Mouse (Mus musculus) midbrain, postnatal 0 days (tissue): Measurements from ENCODE around the gene Hsd3b7. TPM values are rescaled to one million over a fixed set of nuclear protein-coding genes. Genes with fewer than 3 reads are reported as not detected.
"Not testable (repeated sequence)": the region's sequence is repeated elsewhere in the genome, so short reads cannot be mapped to it uniquely, and the experiment has no call there.

Experiments
- ATAC-seq: fragments of 200-750 bp; cut with Nextera tagmentation; 2 replicates; pipeline ENCODE4 v1.8.0; 2017; ENCODE audit warnings: moderate number of reproducible peaks, mild to moderate bottlenecking, moderate TSS enrichment, moderate library complexity; ENCODE audit not compliant: low FRiP score
- DNase-seq: peaks from one replicate; pipeline ENCODE4 v3.0.0-alpha.2; 2015; ENCODE audit warnings: low spot score
- H3K27ac ChIP-seq: fragments of 300-500 bp; sonication (generic); 2 replicates; pipeline ENCODE4 v1.5.1; 2014; ENCODE audit warnings: low read depth, mild to moderate bottlenecking, low read length, mixed read lengths
- H3K27me3 ChIP-seq: fragments of 300-500 bp; sonication (generic); 2 replicates; pipeline ENCODE4 v1.6.1; 2014; ENCODE audit warnings: low read length, control low read depth, mixed read lengths; ENCODE audit not compliant: insufficient read depth
- H3K36me3 ChIP-seq: fragments of 300-500 bp; sonication (generic); 2 replicates; pipeline ENCODE4 v1.6.1; 2014; ENCODE audit warnings: low read length, control low read depth, mixed read lengths; ENCODE audit not compliant: insufficient read depth
- H3K4me1 ChIP-seq: fragments of 300-500 bp; sonication (generic); 2 replicates; pipeline ENCODE4 v1.6.1; 2014; ENCODE audit warnings: mild to moderate bottlenecking, control low read depth, antibody characterized with exemption, low read length, mixed read lengths; ENCODE audit not compliant: insufficient read depth
- H3K4me2 ChIP-seq: fragments of 300-500 bp; sonication (generic); 2 replicates; pipeline ENCODE4 v1.6.1; 2014; ENCODE audit warnings: low read depth, mild to moderate bottlenecking, low read length, mixed read lengths; ENCODE audit not compliant: poor library complexity, severe bottlenecking
- H3K4me3 ChIP-seq: fragments of 300-500 bp; sonication (generic); 2 replicates; pipeline ENCODE4 v1.5.1; 2014; ENCODE audit warnings: low read depth, mild to moderate bottlenecking, low read length, moderate library complexity
- H3K9ac ChIP-seq: fragments of 300-500 bp; sonication (generic); replicated peaks from 2 replicates; pipeline ENCODE4 v1.6.1; 2014; ENCODE audit warnings: mild to moderate bottlenecking, low read length, moderate library complexity, mixed read lengths; ENCODE audit not compliant: poor library complexity, severe bottlenecking
- H3K9me3 ChIP-seq: fragments of 300-500 bp; sonication (generic); 2 replicates; pipeline ENCODE4 v1.6.1; 2016; ENCODE audit warnings: low read length, control low read depth
- CTCF ChIP-seq: IDR thresholded peaks from 2 replicates; pipeline ENCODE4 v1.5.1; 2016; ENCODE audit warnings: antibody characterized with exemption, mild to moderate bottlenecking
- WGBS: fragments of 180-500 bp; shearing (Covaris S2); extraction: QIAGEN DNeasy Blood & Tissue Kit; methylation state at CpG from one replicate; pipeline ENCODE4 v1.1.7; 2014; 5-methylcytosine and 5-hydroxymethylcytosine counted together
- polyA plus RNA-seq: library from polyadenylated mRNA; unstranded; fragments of >200 nt; fragmentation: Nextera tagmentation; extraction: Ambion mirVana; gene quantifications from 2 replicates; pipeline ENCODE4 v1.2.1, GENCODE M21; 2015
- total RNA-seq: library from RNA; depleted of rRNA; stranded (reverse); fragments of >200 nt; gene quantifications from 2 replicates; pipeline ENCODE4 v1.2.3, GENCODE M21; 2014

Hsd3b7 gene
- total and polyA plus RNA-seq, 2 experiments from 2014 or later: 8.6 to 12.8 TPM

DNA sequence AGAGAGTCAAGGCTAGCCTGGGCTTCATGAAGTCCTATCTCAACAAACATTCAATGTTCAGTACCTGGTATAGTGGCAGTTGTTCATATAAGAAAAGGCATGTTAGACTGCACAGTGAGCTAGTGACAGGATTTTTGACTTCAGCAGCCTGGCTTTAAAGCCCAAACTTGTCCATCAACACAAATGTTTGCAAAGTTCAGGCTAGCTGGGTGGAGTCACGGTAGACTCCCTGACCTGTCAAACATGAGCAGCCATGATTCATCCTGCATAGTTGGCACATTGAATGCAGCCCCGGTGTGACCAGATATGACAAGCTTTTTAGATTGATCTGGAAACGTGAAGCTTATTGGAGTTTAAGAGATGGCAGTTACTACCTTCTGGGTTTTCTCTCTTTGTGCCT is 28.3 kb upstream of the Hsd3b7 start:
- DNase-seq: no peak

DNA sequence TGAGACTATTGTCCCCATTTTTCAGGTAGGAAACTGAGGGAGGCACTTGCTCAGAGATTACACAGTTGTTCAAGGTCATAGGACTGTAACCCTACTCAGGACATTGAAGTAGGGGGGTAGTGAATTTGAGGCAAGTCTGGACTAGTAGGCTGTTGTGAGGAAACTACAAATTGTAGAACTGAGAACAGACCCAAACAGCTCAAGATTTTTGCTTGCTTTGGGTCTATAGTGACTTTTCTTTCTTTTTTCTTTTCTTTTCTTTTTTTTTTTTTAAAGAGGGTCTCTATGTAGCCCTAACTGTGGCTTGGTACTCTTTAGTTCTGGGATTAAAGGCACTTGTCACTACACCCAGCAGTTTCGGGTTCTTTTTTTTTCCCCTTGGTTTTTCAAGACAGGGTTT is 27.8 kb upstream of the Hsd3b7 start:
- TF ChIP-seq CTCF: no peak
- Histone ChIP-seq H3K4me3 (no peak overlapping the region), H3K9ac (no peak overlapping the region), H3K36me3 (peaks cover 10% of the 10 kb centered on the region), H3K4me1 (no peaks in the 10 kb centered on the region; the same call in 1 of the 2 replicates), H3K9me3 (no peaks in the 10 kb centered on the region), H3K4me2 (no peak overlapping the region), H3K27me3 (no peaks in the 10 kb centered on the region), H3K27ac (no peak overlapping the region)
- ATAC-seq (no peak), DNase-seq (no peak)
- WGBS: 73% methylated on average over 1 of the region's 1 CpGs

More for the DNA sequence above, 28.3 kb upstream of the Hsd3b7 start:
- no peak overlapping the region for H3K4me2 ChIP-seq
- ATAC-seq: no peak
- H3K27me3 ChIP-seq: no peaks in the 10 kb centered on the region
- H3K36me3 ChIP-seq: peaks cover 15% of the 10 kb centered on the region
- H3K9ac ChIP-seq: no peak overlapping the region
- H3K9me3 ChIP-seq: no peaks in the 10 kb centered on the region
- no peak overlapping the region for H3K27ac ChIP-seq
- 86% methylated on average over 3 of the region's 3 CpGs for WGBS
- TF ChIP-seq CTCF: no peak
- no peak overlapping the region for H3K4me3 ChIP-seq
- H3K4me1 ChIP-seq: no peaks in the 10 kb centered on the region; the same call in 1 of the 2 replicates

DNA sequence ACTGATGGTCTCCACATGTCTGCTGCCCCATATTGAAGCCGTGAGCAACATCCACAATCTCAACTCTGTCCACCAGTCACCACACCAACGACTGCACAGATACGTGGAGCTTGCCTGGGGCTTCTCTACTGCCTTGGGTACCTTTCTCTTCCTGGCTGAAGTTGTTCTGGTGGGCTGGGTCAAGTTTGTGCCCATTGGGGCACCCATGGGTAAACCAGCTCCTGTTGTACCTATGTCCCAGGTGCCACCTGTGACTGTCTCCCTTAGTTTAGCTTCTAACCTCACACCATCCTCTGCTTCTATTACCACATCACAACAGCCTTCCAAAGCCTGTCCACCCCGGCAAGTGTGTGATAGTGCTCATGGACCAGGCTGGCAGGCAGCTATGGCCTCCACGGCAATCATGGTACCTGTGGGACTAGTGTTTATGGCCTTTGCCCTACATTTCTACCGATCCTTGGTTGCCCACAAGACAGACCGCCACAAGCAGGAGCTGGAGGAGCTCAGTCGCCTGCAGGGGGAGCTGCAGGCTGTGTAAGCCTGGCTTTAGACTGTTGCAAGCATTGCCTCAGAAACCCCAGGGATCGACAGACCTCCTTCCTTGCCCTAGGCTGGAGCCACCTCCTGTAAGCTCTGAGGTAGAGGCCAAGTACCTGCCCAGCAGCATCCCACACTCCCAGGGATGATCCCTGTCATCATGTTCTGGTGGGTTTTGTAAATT is 26.6 kb upstream of the Hsd3b7 start:
- Histone ChIP-seq H3K4me2 (no peak overlapping the region), H3K9ac (no peak overlapping the region), H3K27me3 (no peaks in the 10 kb centered on the region), H3K27ac (no peak overlapping the region), H3K4me1 (no peaks in the 10 kb centered on the region; the same call in 1 of the 2 replicates), H3K9me3 (no peaks in the 10 kb centered on the region), H3K4me3 (no peak overlapping the region), H3K36me3 (no peaks in the 10 kb centered on the region)
- DNase-seq (peak; percentile 80), ATAC-seq (no peak)
- peak; percentile 73 for TF ChIP-seq CTCF
- WGBS: 43% methylated on average over 9 of the region's 9 CpGs

DNA sequence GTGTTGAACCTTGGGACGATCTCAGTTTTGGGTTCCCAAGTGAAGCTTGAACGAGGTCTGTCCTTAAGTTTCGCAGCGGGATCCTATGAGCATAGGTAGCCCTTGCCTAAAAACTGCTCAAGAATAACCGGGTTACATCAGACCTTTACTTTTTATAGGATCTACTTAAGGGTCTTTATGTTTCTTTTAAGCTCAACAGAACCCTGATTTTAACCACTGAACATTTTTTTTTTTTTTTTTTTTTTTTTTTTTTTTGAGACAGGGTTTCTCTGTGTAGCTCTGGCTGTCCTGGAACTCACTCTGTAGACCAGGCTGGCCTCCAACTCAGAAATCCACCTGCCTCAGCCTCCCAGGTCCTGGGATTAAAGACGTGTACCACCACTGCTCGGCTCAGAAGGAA is 24.6 kb upstream of the Hsd3b7 start:
- WGBS: 73% methylated on average over 7 of the region's 7 CpGs
- Histone ChIP-seq H3K4me2 (peak overlapping the region; percentile 89), H3K27ac (peak overlapping the region; percentile 99), H3K9ac (peak overlapping the region; percentile 90), H3K4me3 (peak overlapping the region; percentile 78), H3K36me3 (peaks cover 11% of the 10 kb centered on the region)
- not testable (repeated sequence) for H3K27me3 ChIP-seq, H3K4me1 ChIP-seq, H3K9me3 ChIP-seq, DNase-seq, ATAC-seq

DNA sequence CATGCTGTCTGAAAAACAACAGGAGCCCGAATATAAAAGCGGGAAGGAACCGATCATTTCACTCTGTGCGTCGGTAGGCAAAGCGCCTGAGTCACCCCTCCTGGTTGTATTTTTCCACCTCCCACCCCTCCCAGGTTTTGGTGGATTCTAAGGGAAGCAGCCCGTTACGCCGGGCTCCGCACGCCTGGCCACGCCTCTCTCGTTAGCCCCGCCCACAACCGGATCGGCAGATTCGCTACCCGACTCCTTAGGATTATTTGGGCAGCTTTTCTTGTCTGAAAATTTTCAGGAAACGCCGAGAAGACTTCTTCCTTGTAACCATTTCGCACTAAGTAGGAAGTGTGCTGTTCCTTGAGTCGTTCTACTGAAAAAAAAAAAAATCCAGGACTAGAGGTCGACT is 24.0 kb upstream of the Hsd3b7 start, which contains the start of gene Setd1a:
Gene Setd1a, plus strand, starts transcription at position 245 of the 400 bp plus-strand sequence.
- peak within 1 kb of the TSS; percentile 99 for H3K27ac ChIP-seq
- H3K4me2 ChIP-seq: peak within 1 kb of the TSS; percentile 89
- no peaks in the 10 kb centered on the region for H3K9me3 ChIP-seq
- ATAC-seq: peak; percentile 76
- WGBS: under 1% methylated on average over 23 of the region's 23 CpGs
- H3K4me1 ChIP-seq: no peaks in the 10 kb centered on the region
- TF ChIP-seq CTCF: no peak
- H3K36me3 ChIP-seq: peaks cover 13% of the 10 kb centered on the region
- no peaks in the 10 kb centered on the region for H3K27me3 ChIP-seq
- H3K4me3 ChIP-seq: peak within 1 kb of the TSS; percentile 78
- peak within 1 kb of the TSS; percentile 90 for H3K9ac ChIP-seq
- peak; percentile 93 for DNase-seq

DNA sequence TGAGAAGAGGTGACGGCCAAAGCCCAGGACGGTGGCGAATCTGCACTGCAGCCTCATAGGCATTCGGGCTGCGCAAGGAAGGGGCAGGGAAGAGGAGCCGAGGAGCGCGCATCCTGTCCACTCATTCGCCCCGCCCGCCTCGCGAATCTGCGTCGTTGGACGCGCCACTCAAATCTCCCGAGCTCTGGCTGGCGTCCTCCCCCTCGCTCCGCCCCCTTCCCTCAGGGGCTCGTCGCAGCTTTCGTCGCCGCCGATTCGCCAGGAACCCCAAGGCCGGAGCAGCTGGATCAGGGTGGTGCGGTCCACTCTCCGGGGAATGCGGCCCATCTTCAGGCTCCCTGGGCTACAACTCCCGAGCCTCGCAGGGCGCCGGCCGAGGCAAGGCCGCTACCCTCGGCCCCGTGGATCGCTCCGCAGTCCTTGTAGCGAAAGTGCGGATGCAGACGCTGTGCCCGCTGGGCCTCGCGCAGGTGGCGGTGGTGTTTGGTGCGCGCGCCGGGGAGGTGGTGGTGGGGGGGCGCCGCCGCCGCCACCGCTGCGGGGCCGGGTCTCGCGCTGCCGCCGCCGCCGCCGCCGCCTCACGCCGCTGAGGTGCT is 23.4 kb upstream of the Hsd3b7 start:
- peak; percentile 92 for ATAC-seq
- Histone ChIP-seq H3K9ac (peak overlapping the region; percentile 90), H3K4me1 (no peaks in the 10 kb centered on the region), H3K9me3 (no peaks in the 10 kb centered on the region), H3K27ac (peak overlapping the region; percentile 99), H3K36me3 (peaks cover 16% of the 10 kb centered on the region), H3K27me3 (no peaks in the 10 kb centered on the region), H3K4me3 (peak overlapping the region; percentile 78), H3K4me2 (peak overlapping the region; percentile 89)
- DNase-seq: peak; percentile 97
- under 1% methylated on average over 46 of the region's 70 CpGs for WGBS
- no peak for TF ChIP-seq CTCF
